Mouse (Mus musculus) liver, adult 2 months (tissue): ENCODE measurements around the gene Pla2g16.

Experiments used
- CTCF ChIP-seq: fragments of 200-500 bp; IDR thresholded peaks from 2 replicates; pipeline ENCODE4 v1.5.1; 2011; ENCODE audit warnings: low read depth, low read length, control low read depth
- POLR2A ChIP-seq: fragments of 200-500 bp; IDR thresholded peaks from 2 replicates; pipeline ENCODE4 v1.6.1; 2011; ENCODE audit warnings: low read length, control low read depth; ENCODE audit not compliant: insufficient read depth; ENCODE audit errors: extremely low read depth

- no peak for TF ChIP-seq CTCF
- no peak for TF ChIP-seq POLR2A
Measured at GRCm38 (mm10) chr19:7551550-7552300, 5.5 kb upstream of the Pla2g16 start.
